Mouse (Mus musculus) hindbrain, embryonic 13.5 days (tissue): Measurements from ENCODE around the gene Katnal1. TPM values are rescaled to one million over a fixed set of nuclear protein-coding genes. Genes with fewer than 3 reads are reported as not detected.

Source experiments
- ATAC-seq: fragments of 200-750 bp; cut with Nextera tagmentation; 2 replicates; pipeline ENCODE4 v1.8.0; 2017; ENCODE audit warnings: moderate TSS enrichment; ENCODE audit not compliant: low FRiP score
- H3K27ac ChIP-seq: fragments of 300-500 bp; sonication (generic); 2 replicates; pipeline ENCODE4 v1.5.1; 2015; ENCODE audit warnings: inconsistent platforms, mild to moderate bottlenecking, moderate library complexity
- H3K27me3 ChIP-seq: fragments of 300-500 bp; sonication (generic); 2 replicates; pipeline ENCODE4 v1.6.1; 2015; ENCODE audit warnings: mild to moderate bottlenecking, inconsistent platforms
- H3K36me3 ChIP-seq: fragments of 300-500 bp; sonication (generic); 2 replicates; pipeline ENCODE4 v1.6.1; 2015; ENCODE audit warnings: mild to moderate bottlenecking, inconsistent platforms
- H3K4me1 ChIP-seq: fragments of 300-500 bp; sonication (generic); replicated peaks from 2 replicates; pipeline ENCODE4 v1.6.1; 2015; ENCODE audit warnings: inconsistent platforms
- H3K4me2 ChIP-seq: fragments of 300-500 bp; sonication (generic); 2 replicates; pipeline ENCODE4 v1.6.1; 2015; ENCODE audit warnings: inconsistent platforms, mild to moderate bottlenecking, moderate library complexity
- H3K4me3 ChIP-seq: fragments of 300-500 bp; sonication (generic); 2 replicates; pipeline ENCODE4 v1.5.1; 2015; ENCODE audit warnings: mild to moderate bottlenecking, inconsistent platforms
- H3K9ac ChIP-seq: fragments of 300-500 bp; sonication (generic); 2 replicates; pipeline ENCODE4 v1.6.1; 2015; ENCODE audit warnings: mild to moderate bottlenecking, inconsistent platforms
- H3K9me3 ChIP-seq: fragments of 300-500 bp; sonication (generic); 2 replicates; pipeline ENCODE4 v1.6.1; 2016; ENCODE audit warnings: inconsistent platforms
- WGBS: fragments of 180-500 bp; shearing (Covaris S2); methylation state at CpG from one replicate; pipeline ENCODE4 v1.1.7; 2015; 5-methylcytosine and 5-hydroxymethylcytosine counted together
- polyA plus RNA-seq: library from polyadenylated mRNA; unstranded; fragments of >200 nt; fragmentation: Nextera tagmentation; extraction: Ambion mirVana; gene quantifications from 2 replicates; pipeline ENCODE4 v1.2.1, GENCODE M21; 2015

Gene Katnal1
- polyA plus RNA-seq, 1 experiment from 2014 or later, result 33.4 TPM

- WGBS, result 46% methylated on average over 6 of the region's 6 CpGs
- ATAC-seq, result no peak
- Histone ChIP-seq H3K9ac (no peak overlapping the region), H3K4me2 (no peak overlapping the region), H3K27me3 (no peaks in the 10 kb centered on the region), H3K4me3 (no peak overlapping the region), H3K27ac (no peak overlapping the region), H3K9me3 (no peaks in the 10 kb centered on the region), H3K4me1 (no peaks in the 10 kb centered on the region), H3K36me3 (no peaks in the 10 kb centered on the region)
These were observed 23.3 kb upstream of the Katnal1 start for GRCm38 (mm10) chr5:148952419-148952818.

GRCm38 (mm10) chr5:148951360-148951759, 22.2 kb upstream of the Katnal1 start:
- H3K36me3 ChIP-seq, result no peaks in the 10 kb centered on the region
- H3K4me2 ChIP-seq, result no peak overlapping the region
- WGBS, result 99% methylated on average over 5 of the region's 5 CpGs
- H3K9ac ChIP-seq, result no peak overlapping the region
- no peak overlapping the region for H3K27ac ChIP-seq
- H3K9me3 ChIP-seq, result no peaks in the 10 kb centered on the region
- H3K4me1 ChIP-seq, result no peaks in the 10 kb centered on the region
- no peaks in the 10 kb centered on the region for H3K27me3 ChIP-seq
- H3K4me3 ChIP-seq, result no peak overlapping the region
- no peak for ATAC-seq

DNA sequence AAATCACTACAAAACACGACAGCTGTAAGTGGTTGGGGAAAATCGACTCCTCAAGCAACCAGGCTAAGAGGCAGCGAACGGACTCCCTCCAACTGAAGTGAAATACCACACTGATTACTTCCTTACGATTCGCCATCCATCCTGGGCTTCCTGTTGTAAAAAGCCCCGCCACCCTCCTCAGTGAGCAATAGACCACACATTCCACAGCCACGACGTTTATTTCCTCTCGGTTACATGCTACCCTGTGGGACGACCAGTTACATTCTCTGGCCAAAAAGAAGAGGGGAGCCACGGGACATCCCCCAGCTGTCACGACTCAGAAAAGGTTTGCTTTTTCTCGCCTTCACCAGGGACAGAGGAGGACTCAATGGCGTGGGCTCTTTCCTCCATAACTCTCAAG, 20.9 kb upstream of the Katnal1 start:
- Histone ChIP-seq H3K4me2 (no peak overlapping the region), H3K9me3 (no peaks in the 10 kb centered on the region), H3K4me3 (no peak overlapping the region), H3K36me3 (no peaks in the 10 kb centered on the region), H3K4me1 (0 out of 2 replicates have a peak, but pooled peaks cover 5% of the 10 kb centered on the region), H3K27me3 (no peaks in the 10 kb centered on the region), H3K9ac (no peak overlapping the region), H3K27ac (no peak overlapping the region)
- no peak for ATAC-seq
- 65% methylated on average over 15 of the region's 15 CpGs for WGBS

GRCm38 (mm10) chr5:148948577-148948976, 19.5 kb upstream of the Katnal1 start:
- Histone ChIP-seq H3K9me3 (no peaks in the 10 kb centered on the region), H3K27me3 (no peaks in the 10 kb centered on the region), H3K27ac (no peak overlapping the region), H3K36me3 (no peaks in the 10 kb centered on the region), H3K4me3 (no peak overlapping the region), H3K4me2 (no peak overlapping the region), H3K9ac (no peak overlapping the region), H3K4me1 (peaks cover 9% of the 10 kb centered on the region)
- whole genome bisulfite sequencing, result 73% methylated on average over 9 of the region's 9 CpGs
- no peak for ATAC-seq

GRCm38 (mm10) chr5:148947412-148947811, 18.3 kb upstream of the Katnal1 start:
- H3K9ac ChIP-seq, result no peak overlapping the region
- H3K27me3 ChIP-seq, result no peaks in the 10 kb centered on the region
- peaks cover 17% of the 10 kb centered on the region for H3K4me1 ChIP-seq
- H3K27ac ChIP-seq, result no peak overlapping the region
- H3K4me3 ChIP-seq, result no peak overlapping the region
- no peak overlapping the region for H3K4me2 ChIP-seq
- ATAC-seq, result no peak
- no peaks in the 10 kb centered on the region for H3K36me3 ChIP-seq
- H3K9me3 ChIP-seq, result no peaks in the 10 kb centered on the region
- 73% methylated on average over 4 of the region's 4 CpGs for WGBS

- Histone ChIP-seq H3K9me3 (no peaks in the 10 kb centered on the region), H3K9ac (no peak overlapping the region), H3K36me3 (no peaks in the 10 kb centered on the region), H3K27me3 (no peaks in the 10 kb centered on the region), H3K4me1 (peaks cover 17% of the 10 kb centered on the region), H3K27ac (no peak overlapping the region), H3K4me3 (no peak overlapping the region), H3K4me2 (no peak overlapping the region)
- ATAC-seq, result no peak
- 75% methylated on average over 5 of the region's 5 CpGs for WGBS
These were observed 17.7 kb upstream of the Katnal1 start for GRCm38 (mm10) chr5:148946787-148947186.

DNA sequence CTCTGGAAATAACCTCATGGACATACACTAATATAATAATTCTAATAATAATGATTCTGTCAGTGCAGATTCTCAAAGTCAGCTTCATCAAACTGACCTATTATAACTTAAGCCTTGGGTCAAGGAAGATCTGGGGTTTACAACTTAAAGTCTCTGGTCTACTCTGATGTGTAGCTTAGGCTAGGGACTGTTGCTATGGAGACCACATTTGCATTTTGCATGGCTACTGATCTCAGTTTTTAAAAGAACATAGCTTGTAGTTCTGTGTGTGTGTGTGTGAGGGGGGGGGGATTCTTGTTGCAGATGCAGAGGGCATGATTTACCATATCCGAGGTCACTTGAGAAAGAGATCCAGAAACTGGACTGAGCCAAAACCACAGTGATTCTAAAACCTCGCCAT, 16.6 kb upstream of the Katnal1 start:
- H3K9me3 ChIP-seq, result no peaks in the 10 kb centered on the region
- H3K27ac ChIP-seq, result no peak overlapping the region
- 48% methylated on average over 2 of the region's 2 CpGs for WGBS
- no peaks in the 10 kb centered on the region for H3K27me3 ChIP-seq
- peaks cover 17% of the 10 kb centered on the region for H3K4me1 ChIP-seq
- no peak for ATAC-seq
- no peak overlapping the region for H3K9ac ChIP-seq
- no peak overlapping the region for H3K4me3 ChIP-seq
- H3K36me3 ChIP-seq, result no peaks in the 10 kb centered on the region
- no peak overlapping the region for H3K4me2 ChIP-seq

- Histone ChIP-seq H3K36me3 (no peaks in the 10 kb centered on the region), H3K27me3 (no peaks in the 10 kb centered on the region), H3K4me3 (no peak overlapping the region), H3K4me1 (peaks cover 17% of the 10 kb centered on the region), H3K4me2 (no peak overlapping the region), H3K9me3 (no peaks in the 10 kb centered on the region), H3K9ac (no peak overlapping the region), H3K27ac (no peak overlapping the region)
- no peak for ATAC-seq
- WGBS, result 45% methylated on average over 8 of the region's 8 CpGs
These were observed 14.9 kb upstream of the Katnal1 start for GRCm38 (mm10) chr5:148944024-148944423.

- Histone ChIP-seq H3K9ac (no peak overlapping the region), H3K4me3 (no peak overlapping the region), H3K27me3 (no peaks in the 10 kb centered on the region), H3K4me2 (no peak overlapping the region), H3K9me3 (no peaks in the 10 kb centered on the region), H3K27ac (no peak overlapping the region), H3K4me1 (peaks cover 17% of the 10 kb centered on the region), H3K36me3 (no peaks in the 10 kb centered on the region)
- no peak for ATAC-seq
- WGBS, result 77% methylated on average over 10 of the region's 10 CpGs
These were observed 14.3 kb upstream of the Katnal1 start for GRCm38 (mm10) chr5:148943444-148943843.

- no peak overlapping the region for H3K4me3 ChIP-seq
- no peak overlapping the region for H3K9ac ChIP-seq
- H3K4me1 ChIP-seq, result peaks cover 17% of the 10 kb centered on the region
- no peaks in the 10 kb centered on the region for H3K36me3 ChIP-seq
- H3K27me3 ChIP-seq, result no peaks in the 10 kb centered on the region
- no peak overlapping the region for H3K27ac ChIP-seq
- no peak for ATAC-seq
- H3K9me3 ChIP-seq, result no peaks in the 10 kb centered on the region
- no peak overlapping the region for H3K4me2 ChIP-seq
- 45% methylated on average over 11 of the region's 11 CpGs for WGBS
These were observed 13.8 kb upstream of the Katnal1 start for GRCm38 (mm10) chr5:148942957-148943356.

GRCm38 (mm10) chr5:148942305-148942704, 13.2 kb upstream of the Katnal1 start:
- Histone ChIP-seq H3K4me1 (peaks cover 17% of the 10 kb centered on the region), H3K36me3 (no peaks in the 10 kb centered on the region), H3K4me2 (no peak overlapping the region), H3K4me3 (no peak overlapping the region), H3K27ac (no peak overlapping the region), H3K27me3 (no peaks in the 10 kb centered on the region), H3K9ac (no peak overlapping the region), H3K9me3 (no peaks in the 10 kb centered on the region)
- 97% methylated on average over 6 of the region's 6 CpGs for WGBS
- no peak for ATAC-seq

- Histone ChIP-seq H3K9me3 (no peaks in the 10 kb centered on the region), H3K27ac (no peak overlapping the region), H3K4me3 (no peak overlapping the region), H3K9ac (no peak overlapping the region), H3K4me1 (peaks cover 17% of the 10 kb centered on the region), H3K27me3 (no peaks in the 10 kb centered on the region), H3K36me3 (no peaks in the 10 kb centered on the region), H3K4me2 (no peak overlapping the region)
- ATAC-seq, result 0 out of 2 replicates have a peak, but pooled peaks have one; percentile 39
- 71% methylated on average over 10 of the region's 10 CpGs for WGBS
These were observed 12.7 kb upstream of the Katnal1 start for GRCm38 (mm10) chr5:148941867-148942266.

DNA sequence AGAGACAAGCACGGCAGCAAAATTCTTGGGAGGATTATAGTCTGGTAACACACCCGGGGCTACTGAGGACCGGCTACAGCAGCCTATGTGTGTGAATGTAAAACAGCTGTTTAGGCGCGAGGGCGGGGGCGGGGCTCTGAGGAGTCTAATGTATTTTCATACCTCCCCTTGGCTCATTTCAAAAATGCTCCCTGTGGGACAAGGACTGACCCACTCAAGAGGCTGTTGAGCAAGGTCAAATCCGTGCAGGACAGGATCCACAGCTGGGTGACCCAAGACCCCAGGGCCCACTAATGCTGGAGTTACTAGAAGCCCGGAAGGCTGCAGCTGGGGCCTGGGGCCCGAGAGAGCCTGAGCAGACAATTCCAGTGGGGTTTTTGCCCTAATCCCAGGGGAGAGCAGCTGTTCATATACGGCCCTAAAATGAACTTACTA, 10.8 kb upstream of the Katnal1 start:
- WGBS, result 72% methylated on average over 11 of the region's 11 CpGs
- no peak overlapping the region for H3K4me2 ChIP-seq
- H3K4me1 ChIP-seq, result peaks cover 13% of the 10 kb centered on the region
- no peak overlapping the region for H3K9ac ChIP-seq
- no peaks in the 10 kb centered on the region for H3K27me3 ChIP-seq
- H3K9me3 ChIP-seq, result 0 out of 2 replicates have a peak, but pooled peaks cover 5% of the 10 kb centered on the region
- H3K4me3 ChIP-seq, result no peak overlapping the region
- no peaks in the 10 kb centered on the region for H3K36me3 ChIP-seq
- ATAC-seq, result no peak
- H3K27ac ChIP-seq, result no peak overlapping the region
